Mouse (Mus musculus) lung, embryonic 16.5 days (tissue): Measurements from ENCODE around the gene Tmem72. TPM values are rescaled to one million over a fixed set of nuclear protein-coding genes. Genes with fewer than 3 reads are reported as not detected.
A peak's percentile ranks its signal among the peaks of the same experiment; 100 is the strongest.

Experiments used
- ATAC-seq: fragments of 200-750 bp; cut with Nextera tagmentation; 2 replicates; pipeline ENCODE4 v1.8.0; 2017; ENCODE audit warnings: low read depth, mild to moderate bottlenecking, moderate library complexity
- H3K27ac ChIP-seq: fragments of 300-500 bp; sonication (generic); 2 replicates; pipeline ENCODE4 v1.5.1; 2014; ENCODE audit warnings: mild to moderate bottlenecking, control low read depth, low read length
- H3K27me3 ChIP-seq: fragments of 300-500 bp; sonication (generic); 2 replicates; pipeline ENCODE4 v1.6.1; 2014; ENCODE audit warnings: low read depth, low read length, mixed read lengths; ENCODE audit not compliant: control insufficient read depth, insufficient read depth
- H3K36me3 ChIP-seq: fragments of 300-500 bp; sonication (generic); 2 replicates; pipeline ENCODE4 v1.6.1; 2014; ENCODE audit warnings: low read length; ENCODE audit not compliant: control insufficient read depth, insufficient read depth
- H3K4me1 ChIP-seq: fragments of 300-500 bp; sonication (generic); replicated peaks from 2 replicates; pipeline ENCODE4 v1.6.1; 2014; ENCODE audit warnings: low read length, mixed read lengths; ENCODE audit not compliant: control insufficient read depth, insufficient read depth
- H3K4me2 ChIP-seq: fragments of 300-500 bp; sonication (generic); 2 replicates; pipeline ENCODE4 v1.6.1; 2014; ENCODE audit warnings: low read depth, low read length, control low read depth
- H3K4me3 ChIP-seq: fragments of 300-500 bp; sonication (generic); 2 replicates; pipeline ENCODE4 v1.5.1; 2014; ENCODE audit warnings: mild to moderate bottlenecking, low read length, control low read depth
- H3K9ac ChIP-seq: fragments of 300-500 bp; sonication (generic); 2 replicates; pipeline ENCODE4 v1.6.1; 2014; ENCODE audit warnings: low read length, control low read depth
- H3K9me3 ChIP-seq: fragments of 300-500 bp; sonication (generic); 2 replicates; pipeline ENCODE4 v1.6.1; 2016; ENCODE audit warnings: low read length; ENCODE audit not compliant: control insufficient read depth
- WGBS: fragments of 180-500 bp; shearing (Covaris S2); extraction: QIAGEN DNeasy Blood & Tissue Kit; methylation state at CpG from one replicate; pipeline ENCODE4 v1.1.7; 2014; 5-methylcytosine and 5-hydroxymethylcytosine counted together
- polyA plus RNA-seq: library from polyadenylated mRNA; unstranded; fragments of >200 nt; fragmentation: Nextera tagmentation; extraction: Ambion mirVana; gene quantifications from 2 replicates; pipeline ENCODE4 v1.2.1, GENCODE M21; 2015

The Tmem72 gene
- polyA plus RNA-seq, 1 experiment from 2014 or later: 0.06 TPM

DNA sequence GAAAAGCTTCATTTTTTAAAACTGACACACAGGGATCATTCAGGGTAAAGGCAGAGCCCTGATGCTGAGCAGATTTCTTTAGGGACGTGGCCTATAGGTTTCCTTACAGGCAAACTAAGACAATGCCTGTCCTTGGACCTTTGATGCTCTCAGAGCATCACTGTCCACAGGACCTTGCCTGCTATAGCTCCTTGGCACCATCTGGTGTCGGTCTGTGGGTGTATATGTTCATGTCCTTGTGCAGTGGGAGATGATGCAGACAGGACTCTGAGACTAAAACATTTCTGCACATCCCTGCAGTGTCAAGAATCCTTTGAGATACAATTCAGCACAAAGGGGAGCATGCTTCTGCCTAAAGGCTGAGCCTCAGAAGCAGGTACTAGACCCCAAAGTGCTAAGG, 19.3 kb downstream of the Tmem72 start:
- no peak overlapping the region for H3K9ac ChIP-seq
- H3K4me1 ChIP-seq: no peaks in the 10 kb centered on the region
- H3K27ac ChIP-seq: no peak overlapping the region
- ATAC-seq: no peak
- no peak overlapping the region for H3K4me3 ChIP-seq
- no peak overlapping the region for H3K4me2 ChIP-seq
- H3K9me3 ChIP-seq: no peaks in the 10 kb centered on the region
- no peaks in the 10 kb centered on the region for H3K27me3 ChIP-seq
- 39% methylated on average over 2 of the region's 2 CpGs for WGBS
- H3K36me3 ChIP-seq: no peaks in the 10 kb centered on the region

DNA sequence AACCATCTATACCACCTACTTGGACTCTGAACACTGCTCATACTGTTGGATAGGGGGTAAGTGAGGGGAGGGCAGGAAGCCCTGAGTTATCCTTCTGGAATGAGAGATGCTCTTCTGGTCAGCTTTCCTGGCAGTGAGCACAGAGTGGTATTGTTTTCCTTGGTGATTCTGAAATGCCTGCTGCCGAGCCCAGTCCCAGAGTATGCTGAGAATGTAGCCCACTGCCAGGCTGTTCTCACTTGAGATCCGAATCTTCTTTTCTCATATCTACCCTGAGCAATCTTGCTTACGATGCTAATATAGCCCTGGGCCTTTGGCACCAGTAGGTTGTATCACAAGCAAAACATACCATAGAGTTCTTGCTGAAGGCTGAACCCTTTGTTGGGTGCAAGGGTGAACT, 22.4 kb downstream of the Tmem72 start:
- 68% methylated on average over 3 of the region's 3 CpGs for WGBS
- Histone ChIP-seq H3K4me3 (no peak overlapping the region), H3K9ac (no peak overlapping the region), H3K27ac (no peak overlapping the region), H3K9me3 (no peaks in the 10 kb centered on the region), H3K4me2 (no peak overlapping the region), H3K4me1 (no peaks in the 10 kb centered on the region), H3K27me3 (no peaks in the 10 kb centered on the region), H3K36me3 (no peaks in the 10 kb centered on the region)
- no peak for ATAC-seq

DNA sequence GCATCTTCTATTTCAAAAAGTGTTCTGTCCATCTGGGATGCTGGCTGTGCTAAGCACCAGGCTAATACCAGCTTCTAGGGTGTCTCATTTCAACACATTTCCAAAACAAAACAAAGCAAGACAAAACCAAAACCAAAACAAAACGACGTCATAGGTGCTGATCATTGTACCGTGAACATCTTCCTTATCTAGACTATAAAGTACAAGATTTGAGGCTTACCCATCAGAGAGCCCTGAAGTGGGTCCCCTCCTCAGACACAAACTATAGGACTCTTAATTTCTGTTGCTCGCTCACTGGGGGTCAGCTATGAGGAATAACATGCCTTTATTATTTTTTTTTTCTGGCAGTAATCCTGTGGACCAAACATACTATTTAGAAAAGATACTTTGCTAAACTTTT, 23.1 kb downstream of the Tmem72 start:
- H3K27ac ChIP-seq: no peak overlapping the region
- no peaks in the 10 kb centered on the region for H3K4me1 ChIP-seq
- no peak overlapping the region for H3K9ac ChIP-seq
- H3K27me3 ChIP-seq: no peaks in the 10 kb centered on the region
- no peaks in the 10 kb centered on the region for H3K9me3 ChIP-seq
- no peak overlapping the region for H3K4me3 ChIP-seq
- H3K4me2 ChIP-seq: no peak overlapping the region
- no peaks in the 10 kb centered on the region for H3K36me3 ChIP-seq
- 79% methylated on average over 4 of the region's 4 CpGs for WGBS
- ATAC-seq: no peak

DNA sequence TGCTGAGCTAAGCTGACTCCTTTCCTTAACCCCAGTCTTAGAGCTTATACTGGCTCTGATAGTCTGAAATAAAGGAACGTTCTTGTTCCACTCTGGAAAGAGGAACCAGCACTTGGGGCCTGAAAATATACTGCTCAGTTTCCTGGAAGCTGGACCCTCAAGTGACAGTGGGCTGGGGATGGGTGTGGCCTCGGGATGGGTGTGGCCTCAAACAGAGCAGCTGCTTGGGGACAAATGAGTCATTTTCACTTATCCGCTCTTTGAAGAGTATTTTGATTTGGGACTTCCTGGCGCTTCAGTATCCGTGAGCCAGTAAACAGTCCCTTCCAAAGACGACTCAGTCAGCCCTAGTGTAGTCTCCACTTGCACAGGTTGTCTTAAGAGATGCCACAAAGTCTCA, 34.4 kb downstream of the Tmem72 start:
- Histone ChIP-seq H3K4me2 (no peak overlapping the region), H3K4me3 (no peak overlapping the region), H3K36me3 (no peaks in the 10 kb centered on the region), H3K4me1 (no peaks in the 10 kb centered on the region), H3K27me3 (no peaks in the 10 kb centered on the region), H3K9me3 (no peaks in the 10 kb centered on the region), H3K9ac (no peak overlapping the region), H3K27ac (no peak overlapping the region)
- ATAC-seq: peak; percentile 41; the same call in 1 of the 2 replicates
- 9% methylated on average over 6 of the region's 6 CpGs for WGBS

DNA sequence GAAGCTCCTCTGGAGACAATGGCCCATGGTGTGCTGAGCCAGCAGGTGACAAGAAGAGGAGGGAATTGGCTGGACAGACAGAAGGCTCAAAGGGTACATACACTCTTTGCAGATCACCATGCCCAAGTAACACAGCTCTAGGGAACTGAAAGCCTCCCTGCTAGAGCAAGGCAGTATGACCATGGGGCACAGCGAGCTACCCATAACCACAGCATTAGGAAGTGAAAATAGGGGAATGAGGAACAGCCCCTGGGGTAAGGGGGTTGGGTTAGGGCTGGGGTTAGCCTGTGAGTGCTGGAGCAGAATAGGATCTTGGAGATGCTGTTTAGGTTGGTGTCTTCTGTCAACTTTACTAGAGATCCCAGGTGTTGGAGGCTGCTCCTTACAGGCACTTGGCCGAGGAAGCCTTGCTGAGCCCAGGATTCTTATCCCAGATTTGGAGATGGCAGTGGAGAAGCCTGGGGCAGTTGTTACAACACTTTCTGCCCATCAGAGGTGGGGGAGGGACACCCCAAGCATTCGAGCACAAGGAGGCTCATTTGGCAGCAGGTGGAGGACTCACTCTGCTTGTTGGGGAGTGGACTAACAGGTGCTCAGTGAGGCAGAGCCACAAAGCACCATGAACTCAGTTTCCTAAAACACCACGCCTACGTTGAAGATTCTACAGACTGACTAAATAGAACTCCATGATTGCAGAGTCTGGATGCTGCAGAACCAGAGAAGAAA, 37.0 kb downstream of the Tmem72 start:
- no peak overlapping the region for H3K4me3 ChIP-seq
- H3K9me3 ChIP-seq: no peaks in the 10 kb centered on the region
- WGBS: 66% methylated on average over 5 of the region's 5 CpGs
- no peak for ATAC-seq
- H3K4me1 ChIP-seq: peaks cover 2% of the 10 kb centered on the region; the same call in 1 of the 2 replicates
- H3K27ac ChIP-seq: no peak overlapping the region
- no peak overlapping the region for H3K4me2 ChIP-seq
- H3K36me3 ChIP-seq: no peaks in the 10 kb centered on the region
- H3K9ac ChIP-seq: no peak overlapping the region
- H3K27me3 ChIP-seq: no peaks in the 10 kb centered on the region

DNA sequence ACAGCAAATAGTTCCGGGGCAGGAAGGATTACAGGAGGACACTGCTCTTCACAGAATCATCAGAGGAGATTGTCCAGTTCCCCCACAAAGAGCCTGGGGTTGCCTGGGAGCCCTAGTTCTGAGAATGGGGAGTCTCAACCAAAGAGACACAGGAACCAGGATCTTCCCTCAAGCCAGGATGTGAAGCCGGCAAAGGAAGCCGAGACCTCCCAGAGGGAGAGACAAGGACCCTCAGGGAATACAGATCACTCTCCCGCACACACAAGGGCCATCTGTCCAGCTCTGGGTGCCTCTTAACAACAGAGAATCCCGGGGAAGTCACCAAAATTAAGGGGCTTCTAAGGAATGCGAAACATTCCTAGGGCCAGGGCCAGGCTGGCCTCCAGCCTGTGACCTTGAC, 39.4 kb downstream of the Tmem72 start:
- H3K4me3 ChIP-seq: no peak overlapping the region
- H3K27me3 ChIP-seq: no peaks in the 10 kb centered on the region
- H3K36me3 ChIP-seq: no peaks in the 10 kb centered on the region
- 53% methylated on average over 6 of the region's 6 CpGs for WGBS
- no peak overlapping the region for H3K9ac ChIP-seq
- no peak overlapping the region for H3K4me2 ChIP-seq
- H3K27ac ChIP-seq: no peak overlapping the region
- ATAC-seq: no peak
- no peaks in the 10 kb centered on the region for H3K9me3 ChIP-seq
- peaks cover 15% of the 10 kb centered on the region for H3K4me1 ChIP-seq

DNA sequence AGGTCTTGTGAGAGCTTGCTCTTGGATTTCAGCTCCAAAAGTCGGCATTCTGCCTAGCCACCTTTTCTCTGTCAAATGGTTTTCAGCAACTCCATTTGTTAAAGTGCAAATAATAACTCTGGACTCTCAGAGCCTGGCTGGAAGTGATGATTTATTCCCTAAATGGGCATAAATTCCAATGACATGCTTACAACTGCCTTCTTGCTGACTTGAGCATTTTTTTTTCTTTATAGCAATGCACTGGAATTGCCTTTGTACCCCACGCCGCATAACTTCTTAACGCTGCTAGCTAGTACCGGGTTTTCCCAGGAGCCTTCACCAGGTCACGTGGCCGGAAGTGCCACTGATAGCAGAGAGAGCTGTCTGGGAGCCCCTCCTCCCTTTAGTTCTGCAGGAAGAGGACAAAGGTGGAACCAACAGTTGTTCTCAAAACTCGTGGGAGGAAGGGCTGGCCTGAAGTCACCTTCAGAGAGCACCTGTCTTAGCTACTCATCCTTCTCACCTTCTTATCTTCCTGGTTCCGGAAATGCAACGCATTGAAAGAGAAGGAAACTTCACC, 40.3 kb downstream of the Tmem72 start:
- peaks cover 15% of the 10 kb centered on the region for H3K4me1 ChIP-seq
- 44% methylated on average over 10 of the region's 10 CpGs for whole genome bisulfite sequencing
- no peak overlapping the region for H3K27ac ChIP-seq
- no peak overlapping the region for H3K4me3 ChIP-seq
- no peaks in the 10 kb centered on the region for H3K9me3 ChIP-seq
- H3K36me3 ChIP-seq: no peaks in the 10 kb centered on the region
- ATAC-seq: no peak
- H3K9ac ChIP-seq: no peak overlapping the region
- H3K27me3 ChIP-seq: no peaks in the 10 kb centered on the region
- no peak overlapping the region for H3K4me2 ChIP-seq

DNA sequence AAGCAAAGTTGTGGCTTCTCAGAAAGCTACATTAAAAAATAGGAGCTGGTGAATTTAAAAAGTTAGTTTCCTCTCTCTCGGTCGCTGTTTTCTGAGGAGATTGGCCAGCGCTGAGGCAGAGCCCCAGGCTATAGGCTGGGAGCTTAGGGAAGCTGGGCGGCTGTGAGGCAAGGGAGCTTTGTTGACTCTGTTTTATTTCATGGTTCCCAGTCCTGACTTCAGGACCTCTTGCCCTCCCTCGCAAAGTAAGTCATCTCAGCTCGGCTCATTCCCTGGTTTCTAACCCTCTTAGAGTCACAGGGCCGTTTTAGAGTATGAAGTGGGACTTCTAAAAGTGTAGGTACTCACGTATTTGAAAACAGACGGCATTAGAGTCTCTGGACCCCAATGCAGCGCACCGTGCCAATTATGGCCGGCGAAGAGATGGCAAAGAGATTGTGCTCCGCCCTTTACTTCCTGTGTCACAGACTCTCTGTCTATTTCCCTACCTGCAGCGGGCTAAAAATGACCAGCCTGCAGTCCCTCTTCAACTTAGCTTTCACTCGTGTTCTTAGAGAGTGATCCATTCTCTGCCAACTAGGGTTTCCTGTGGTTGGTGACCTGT, 42.3 kb downstream of the Tmem72 start:
- H3K36me3 ChIP-seq: no peaks in the 10 kb centered on the region
- H3K9me3 ChIP-seq: no peaks in the 10 kb centered on the region
- no peak for ATAC-seq
- peak overlapping the region; percentile 57 for H3K4me3 ChIP-seq
- peak overlapping the region; percentile 77 for H3K27ac ChIP-seq
- H3K4me2 ChIP-seq: peak overlapping the region; percentile 91
- peaks cover 17% of the 10 kb centered on the region for H3K4me1 ChIP-seq
- H3K27me3 ChIP-seq: no peaks in the 10 kb centered on the region
- WGBS: 21% methylated on average over 16 of the region's 16 CpGs
- peak overlapping the region; percentile 64 for H3K9ac ChIP-seq

DNA sequence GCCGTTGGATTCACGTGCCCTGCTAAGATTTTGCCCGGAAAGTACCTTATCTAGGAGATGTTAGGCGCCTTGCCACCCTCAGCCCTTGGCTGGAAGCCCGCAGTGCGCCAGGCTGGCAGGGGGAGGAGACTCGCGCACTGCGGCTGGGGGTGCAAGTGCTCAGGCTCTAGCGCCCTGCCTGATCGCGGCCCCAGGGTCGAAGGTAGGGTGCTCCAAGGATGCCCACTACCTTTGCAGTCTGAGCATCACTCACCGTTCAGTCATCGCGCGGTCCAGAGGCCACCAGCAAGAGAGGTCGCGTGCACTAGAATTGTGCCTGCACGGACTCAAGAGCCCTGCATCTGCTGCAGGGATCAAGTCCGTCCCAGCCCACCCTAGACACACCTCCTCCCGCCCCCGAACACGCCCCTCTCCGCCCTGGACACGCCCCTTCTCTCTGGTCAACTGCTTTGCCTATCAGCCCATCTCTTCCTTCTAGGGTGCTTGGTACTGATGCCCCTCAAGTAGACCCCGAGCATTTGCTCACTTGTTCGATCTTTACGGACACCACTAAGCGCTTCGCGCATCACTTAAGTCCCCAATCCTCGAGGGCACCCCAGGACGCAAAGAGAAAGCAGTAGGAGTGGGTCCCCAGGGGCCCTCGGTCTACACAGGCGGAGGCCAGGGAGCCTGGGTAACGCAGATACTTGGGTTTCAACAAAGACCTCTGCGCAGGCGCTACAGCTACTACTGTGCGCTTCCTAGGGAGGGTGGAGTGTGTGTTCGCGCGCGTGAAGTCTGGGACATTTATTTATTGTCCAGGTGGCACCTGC, 43.0 kb downstream of the Tmem72 start, which contains the start of gene Rassf4:
Gene Rassf4, minus strand, starts transcription at position 482 of the 812 bp plus-strand sequence.
- Histone ChIP-seq H3K4me2 (peak within 1 kb of the TSS; percentile 91), H3K36me3 (no peaks in the 10 kb centered on the region), H3K4me3 (peak within 1 kb of the TSS; percentile 57), H3K27me3 (no peaks in the 10 kb centered on the region), H3K4me1 (peaks cover 17% of the 10 kb centered on the region), H3K9ac (peak within 1 kb of the TSS; percentile 64), H3K27ac (peak within 1 kb of the TSS; percentile 77), H3K9me3 (no peaks in the 10 kb centered on the region)
- WGBS: under 1% methylated on average over 43 of the region's 44 CpGs
- ATAC-seq: peak; percentile 92
